Mouse (Mus musculus): ENCODE data around the gene Prkch. TPM values are rescaled to one million over a fixed set of nuclear protein-coding genes. Genes with fewer than 3 reads are reported as not detected.
"Not testable (repeated sequence)": the region's sequence is repeated elsewhere in the genome, so short reads cannot be mapped to it uniquely, and the experiment has no call there.

Gene Prkch
- 12.0 and 12.4 TPM in 2 replicates for polyA plus RNA-seq (2015; fragmentation: Nextera tagmentation; extraction: Ambion mirVana)

DNA sequence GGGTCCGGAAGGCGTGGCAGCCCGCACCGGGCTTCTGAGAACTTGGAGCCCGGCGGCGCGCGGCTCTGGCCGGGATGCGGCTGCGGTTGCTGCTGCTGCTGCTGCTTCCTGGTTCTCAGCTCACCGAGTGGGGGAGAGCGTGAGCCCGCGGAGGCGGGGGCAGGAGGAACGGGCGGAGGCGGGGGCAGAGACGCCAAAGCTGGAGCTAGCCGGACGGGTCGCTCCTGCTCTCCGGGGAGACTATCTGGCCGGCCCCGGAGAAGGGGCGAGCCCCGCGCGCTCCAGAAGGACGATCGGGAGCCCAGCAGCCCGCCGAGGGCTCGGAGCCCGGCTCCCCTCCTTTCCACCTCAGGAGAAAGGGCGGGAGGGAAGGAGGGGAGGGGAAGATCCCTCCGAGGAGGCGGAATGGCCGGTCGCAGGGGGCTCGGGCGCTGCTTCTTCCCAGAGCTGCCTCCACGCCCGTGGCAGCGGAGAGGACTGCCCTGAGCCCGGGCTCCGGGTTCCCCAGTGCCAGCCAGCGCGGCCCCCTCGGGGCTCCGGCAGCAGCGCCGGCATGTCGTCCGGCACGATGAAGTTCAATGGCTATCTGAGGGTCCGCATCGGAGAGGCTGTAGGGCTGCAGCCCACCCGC is at the start of gene Prkch:
Gene Prkch (plus strand): TSS at position 187 of the 631 bp plus-strand sequence.
- Histone ChIP-seq H3K4me2 (ENCODE audit: low read depth, low read length) (peak within 1 kb of the TSS; percentile 94), H3K9me3 (ENCODE audit: control insufficient read depth, low read length) (no peaks in the 10 kb centered on the region), H3K27ac (ENCODE audit: low read length) (peak within 1 kb of the TSS; percentile 92), H3K4me1 (replicated peaks; ENCODE audit: control insufficient read depth, insufficient read depth, low read length) (peaks cover 7% of the 10 kb centered on the region; the same call in 1 of the 2 replicates), H3K27me3 (ENCODE audit: control insufficient read depth, insufficient read depth, low read depth, low read length) (peaks cover 9% of the 10 kb centered on the region), H3K9ac (ENCODE audit: low read length) (peak within 1 kb of the TSS; percentile 95), H3K36me3 (ENCODE audit: control insufficient read depth, insufficient read depth, low read length) (no peaks in the 10 kb centered on the region), H3K4me3 (ENCODE audit: low read length) (peak within 1 kb of the TSS; percentile 86)
- WGBS, result under 1% methylated on average over 53 of the region's 61 CpGs
- ATAC-seq (ENCODE audit: low read depth), result peak; percentile 94

DNA sequence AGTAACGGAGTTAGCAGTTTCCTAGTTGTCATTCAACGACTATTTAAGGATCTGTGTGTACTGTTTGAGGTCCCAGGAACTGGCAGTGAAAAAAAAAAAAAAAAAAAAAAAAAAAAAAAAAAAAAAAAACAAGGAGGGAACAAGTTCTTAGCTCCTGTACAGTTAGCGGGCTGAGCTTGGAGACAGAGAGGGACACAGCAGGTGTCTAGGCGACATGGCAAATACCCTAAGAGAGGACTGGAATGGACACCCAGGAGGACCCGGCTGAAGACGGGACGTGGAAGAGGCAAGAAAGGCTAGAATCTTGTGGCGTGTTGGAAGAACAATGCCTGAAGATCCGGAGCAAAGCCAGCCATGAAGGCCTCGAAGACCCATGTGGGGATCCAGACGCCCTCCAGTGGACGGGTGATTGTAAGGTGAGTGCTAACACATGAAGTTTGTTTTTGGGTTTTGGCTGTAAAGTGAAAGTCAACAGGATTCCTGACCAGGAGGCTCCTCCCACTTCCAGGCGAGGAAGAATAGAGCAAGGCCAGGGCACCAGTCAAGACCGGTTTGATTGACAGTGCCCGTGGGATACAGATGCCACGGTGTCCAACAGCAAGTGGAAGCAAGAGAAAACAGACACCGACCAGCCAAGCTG is 47.0 kb upstream of the Prkch start:
- peaks cover 3% of the 10 kb centered on the region; the same call in 1 of the 2 replicates for H3K27me3 ChIP-seq (ENCODE audit: control insufficient read depth, insufficient read depth, low read depth, low read length)
- H3K4me3 ChIP-seq (ENCODE audit: low read length), result peak overlapping the region; percentile 34
- H3K4me2 ChIP-seq (ENCODE audit: low read depth, low read length), result peak overlapping the region; percentile 47
- H3K4me1 ChIP-seq (replicated peaks; ENCODE audit: control insufficient read depth, insufficient read depth, low read length), result 0 out of 2 replicates have a peak, but pooled peaks cover 3% of the 10 kb centered on the region
- no peaks in the 10 kb centered on the region for H3K9me3 ChIP-seq (ENCODE audit: control insufficient read depth, low read length)
- 0 out of 2 replicates have a peak, but pooled peaks have one; percentile 49 for ATAC-seq (ENCODE audit: low read depth)
- peak overlapping the region; percentile 46; the same call in 1 of the 2 replicates for H3K9ac ChIP-seq (ENCODE audit: low read length)
- 25% methylated on average over 17 of the region's 17 CpGs for WGBS
- H3K27ac ChIP-seq (ENCODE audit: low read length), result no peak overlapping the region
- no peaks in the 10 kb centered on the region for H3K36me3 ChIP-seq (ENCODE audit: control insufficient read depth, insufficient read depth, low read length)

GRCm38 (mm10) chr12:73538139-73538508 is 46.5 kb upstream of the Prkch start:
- 56% methylated on average over 3 of the region's 3 CpGs for WGBS
- not testable (repeated sequence) for H3K4me1 ChIP-seq (replicated peaks; ENCODE audit: control insufficient read depth, insufficient read depth, low read length); H3K27ac ChIP-seq (ENCODE audit: low read length); H3K27me3 ChIP-seq (ENCODE audit: control insufficient read depth, insufficient read depth, low read depth, low read length); H3K9me3 ChIP-seq (ENCODE audit: control insufficient read depth, low read length); H3K36me3 ChIP-seq (ENCODE audit: control insufficient read depth, insufficient read depth, low read length)
- H3K4me3 ChIP-seq (ENCODE audit: low read length), result peak overlapping the region; percentile 34
- H3K4me2 ChIP-seq (ENCODE audit: low read depth, low read length), result peak overlapping the region; percentile 47
- 0 out of 2 replicates have a peak, but pooled peaks have one; percentile 7 for ATAC-seq (ENCODE audit: low read depth)
- peak overlapping the region; percentile 10; the same call in 1 of the 2 replicates for H3K9ac ChIP-seq (ENCODE audit: low read length)

GRCm38 (mm10) chr12:73539151-73539550 is 45.4 kb upstream of the Prkch start:
- Histone ChIP-seq H3K9me3 (ENCODE audit: control insufficient read depth, low read length) (no peaks in the 10 kb centered on the region), H3K36me3 (ENCODE audit: control insufficient read depth, insufficient read depth, low read length) (no peaks in the 10 kb centered on the region), H3K27me3 (ENCODE audit: control insufficient read depth, insufficient read depth, low read depth, low read length) (peaks cover 10% of the 10 kb centered on the region), H3K9ac (ENCODE audit: low read length) (no peak overlapping the region), H3K27ac (ENCODE audit: low read length) (no peak overlapping the region), H3K4me3 (ENCODE audit: low read length) (no peak overlapping the region), H3K4me2 (ENCODE audit: low read depth, low read length) (no peak overlapping the region), H3K4me1 (replicated peaks; ENCODE audit: control insufficient read depth, insufficient read depth, low read length) (0 out of 2 replicates have a peak, but pooled peaks cover 3% of the 10 kb centered on the region)
- ATAC-seq (ENCODE audit: low read depth), result no peak
- WGBS, result 12% methylated on average over 2 of the region's 2 CpGs

DNA sequence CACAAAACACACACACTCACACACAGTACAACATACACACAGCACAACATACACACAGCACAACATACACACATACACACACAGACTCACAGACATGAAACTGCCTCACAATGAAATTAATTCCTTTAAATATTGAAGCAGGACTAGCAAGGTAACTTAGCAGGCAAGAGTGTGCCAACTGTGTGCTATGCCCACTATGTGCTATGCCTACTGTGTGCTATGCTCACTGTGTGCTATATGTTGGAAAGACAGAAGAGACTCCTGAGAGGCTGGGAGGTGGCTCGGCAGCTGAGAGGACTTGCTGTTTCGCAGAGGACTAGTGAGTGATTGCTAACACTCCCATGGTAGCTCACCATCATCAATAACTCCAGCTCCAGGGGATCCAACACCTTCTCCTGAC is 44.2 kb upstream of the Prkch start:
- Histone ChIP-seq H3K27ac (ENCODE audit: low read length) (no peak overlapping the region), H3K4me2 (ENCODE audit: low read depth, low read length) (no peak overlapping the region), H3K4me3 (ENCODE audit: low read length) (no peak overlapping the region), H3K9me3 (ENCODE audit: control insufficient read depth, low read length) (no peaks in the 10 kb centered on the region), H3K36me3 (ENCODE audit: control insufficient read depth, insufficient read depth, low read length) (no peaks in the 10 kb centered on the region), H3K9ac (ENCODE audit: low read length) (no peak overlapping the region), H3K4me1 (replicated peaks; ENCODE audit: control insufficient read depth, insufficient read depth, low read length) (peaks cover 6% of the 10 kb centered on the region), H3K27me3 (ENCODE audit: control insufficient read depth, insufficient read depth, low read depth, low read length) (peaks cover 22% of the 10 kb centered on the region)
- WGBS, result 88% methylated on average over 2 of the region's 2 CpGs
- no peak for ATAC-seq (ENCODE audit: low read depth)

DNA sequence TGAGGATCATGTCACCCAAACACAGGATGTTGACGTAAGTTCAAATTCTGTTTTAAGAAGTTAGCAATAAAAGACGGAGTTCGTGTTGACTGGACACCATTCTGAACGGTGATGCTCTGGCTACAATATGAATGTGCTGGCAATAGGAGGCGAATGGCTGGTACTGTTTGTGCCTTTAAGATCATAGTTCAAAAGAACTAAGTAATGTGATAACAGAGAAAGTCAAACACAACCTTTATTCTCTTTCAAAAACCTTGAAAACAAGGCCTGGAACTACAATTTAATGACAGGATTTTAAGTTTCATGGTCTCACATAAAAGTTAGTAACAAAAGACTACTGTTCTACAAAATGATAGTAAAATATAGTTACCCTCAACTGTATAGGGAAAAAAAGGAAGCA is 41.4 kb upstream of the Prkch start:
- WGBS, result 66% methylated on average over 5 of the region's 5 CpGs

DNA sequence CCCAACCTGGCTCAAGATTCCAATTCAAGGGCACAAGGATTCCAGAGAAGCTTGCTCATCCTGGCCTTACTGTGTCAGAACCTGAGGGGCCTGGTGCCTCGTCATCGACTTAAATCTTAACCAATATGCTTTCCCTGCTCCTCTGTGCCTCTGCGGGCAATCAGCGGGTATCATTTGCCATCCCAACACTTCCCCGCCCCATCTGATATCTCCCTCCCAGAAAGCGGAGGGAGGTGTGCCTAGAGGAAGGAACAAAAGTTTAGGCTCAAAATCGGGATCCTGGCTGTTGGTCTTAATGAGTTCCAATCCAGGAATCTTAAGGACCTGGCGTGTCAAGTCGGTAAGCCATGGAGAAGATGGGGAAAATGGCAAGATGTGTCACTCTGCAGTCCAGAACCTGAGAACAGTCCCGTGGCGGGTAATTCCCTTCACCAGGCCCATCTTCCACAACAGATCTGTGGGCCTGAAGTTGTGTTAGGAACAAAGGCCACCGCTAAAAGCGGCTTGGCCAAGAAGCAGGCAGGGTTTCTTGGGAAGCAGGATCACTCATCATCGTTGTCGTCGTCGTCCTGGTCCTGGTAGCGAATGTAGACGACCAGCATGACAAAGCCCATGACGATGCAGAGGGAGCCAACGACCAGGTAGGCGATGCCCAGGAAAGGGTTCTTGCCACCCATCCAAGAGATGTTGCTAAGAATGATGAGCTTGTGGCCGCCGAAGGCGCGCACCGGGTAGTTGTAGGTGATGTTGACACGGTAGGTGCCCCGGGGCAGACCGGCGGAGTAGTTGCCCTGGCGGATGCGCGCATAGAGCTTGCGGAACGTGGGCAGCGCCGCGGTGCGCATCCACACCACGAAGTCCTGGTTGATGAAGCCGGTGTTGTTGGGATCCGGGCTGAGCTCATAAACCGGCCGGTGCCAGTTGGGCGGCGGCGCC is 39.6 kb upstream of the Prkch start:
- H3K27me3 ChIP-seq (ENCODE audit: control insufficient read depth, insufficient read depth, low read depth, low read length), result peaks cover 58% of the 10 kb centered on the region

More for the DNA sequence above, 41.4 kb upstream of the Prkch start:
- no peaks in the 10 kb centered on the region for H3K36me3 ChIP-seq (ENCODE audit: control insufficient read depth, insufficient read depth, low read length)
- no peak for ATAC-seq (ENCODE audit: low read depth)
- H3K27me3 ChIP-seq (ENCODE audit: control insufficient read depth, insufficient read depth, low read depth, low read length), result peaks cover 47% of the 10 kb centered on the region
- no peak overlapping the region for H3K4me2 ChIP-seq (ENCODE audit: low read depth, low read length)
- H3K9ac ChIP-seq (ENCODE audit: low read length), result no peak overlapping the region
- no peak overlapping the region for H3K27ac ChIP-seq (ENCODE audit: low read length)
- H3K4me3 ChIP-seq (ENCODE audit: low read length), result no peak overlapping the region
- H3K4me1 ChIP-seq (replicated peaks; ENCODE audit: control insufficient read depth, insufficient read depth, low read length), result peaks cover 6% of the 10 kb centered on the region
- H3K9me3 ChIP-seq (ENCODE audit: control insufficient read depth, low read length), result no peaks in the 10 kb centered on the region

DNA sequence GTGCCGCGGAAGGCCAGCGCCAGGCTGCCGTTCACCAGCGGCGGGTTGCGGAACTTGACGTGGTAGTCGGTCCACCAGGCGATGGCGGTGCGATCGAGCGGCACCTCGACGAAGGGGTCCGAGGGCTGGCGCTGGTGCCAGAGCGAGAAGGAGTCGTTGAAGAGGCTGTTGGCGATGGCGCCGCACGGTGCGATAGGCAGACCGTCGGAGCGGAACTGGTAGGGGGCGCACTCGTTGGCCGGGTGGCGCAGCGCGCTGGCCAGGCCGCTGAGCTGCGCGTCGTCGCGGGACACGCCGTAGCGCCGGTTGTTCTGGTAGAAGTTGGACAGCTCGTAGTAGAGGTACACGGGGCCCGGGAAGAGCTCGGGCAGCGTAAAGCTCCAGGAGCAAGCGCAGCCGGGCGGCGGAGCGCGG is 38.9 kb upstream of the Prkch start:
- H3K9ac ChIP-seq (ENCODE audit: low read length), result peak overlapping the region; percentile 63
- peaks cover 6% of the 10 kb centered on the region for H3K4me1 ChIP-seq (replicated peaks; ENCODE audit: control insufficient read depth, insufficient read depth, low read length)
- H3K36me3 ChIP-seq (ENCODE audit: control insufficient read depth, insufficient read depth, low read length), result no peaks in the 10 kb centered on the region
- peak overlapping the region; percentile 48 for H3K4me3 ChIP-seq (ENCODE audit: low read length)
- H3K27me3 ChIP-seq (ENCODE audit: control insufficient read depth, insufficient read depth, low read depth, low read length), result peaks cover 60% of the 10 kb centered on the region
- H3K9me3 ChIP-seq (ENCODE audit: control insufficient read depth, low read length), result no peaks in the 10 kb centered on the region
- WGBS, result under 1% methylated on average over 55 of the region's 55 CpGs
- no peak overlapping the region for H3K27ac ChIP-seq (ENCODE audit: low read length)
- H3K4me2 ChIP-seq (ENCODE audit: low read depth, low read length), result peak overlapping the region; percentile 77
- ATAC-seq (ENCODE audit: low read depth), result peak; percentile 69

More for the DNA sequence above, 39.6 kb upstream of the Prkch start:
- H3K36me3 ChIP-seq (ENCODE audit: control insufficient read depth, insufficient read depth, low read length), result no peaks in the 10 kb centered on the region
- WGBS, result 12% methylated on average over 48 of the region's 48 CpGs
- peak overlapping the region; percentile 77 for H3K4me2 ChIP-seq (ENCODE audit: low read depth, low read length)
- H3K27ac ChIP-seq (ENCODE audit: low read length), result no peak overlapping the region
- no peaks in the 10 kb centered on the region for H3K9me3 ChIP-seq (ENCODE audit: control insufficient read depth, low read length)
- peak overlapping the region; percentile 48 for H3K4me3 ChIP-seq (ENCODE audit: low read length)
- H3K9ac ChIP-seq (ENCODE audit: low read length), result peak overlapping the region; percentile 63
- ATAC-seq (ENCODE audit: low read depth), result peak; percentile 13; the same call in 1 of the 2 replicates
- H3K4me1 ChIP-seq (replicated peaks; ENCODE audit: control insufficient read depth, insufficient read depth, low read length), result peaks cover 6% of the 10 kb centered on the region
